Mouse (Mus musculus) testis, adult 2 months (tissue): Measurements from ENCODE around the gene Apol6.

Experiments used
- CTCF ChIP-seq: fragments of 200-500 bp; IDR thresholded peaks from 2 replicates; pipeline ENCODE4 v1.5.1; 2012; ENCODE audit warnings: low read depth, mild to moderate bottlenecking, inconsistent platforms, low read length, moderate library complexity; ENCODE audit not compliant: control insufficient read depth, insufficient read depth, insufficient replicate concordance
- POLR2A ChIP-seq: fragments of 200-500 bp; IDR thresholded peaks from 2 replicates; pipeline ENCODE4 v1.6.1; 2012; ENCODE audit warnings: low read depth, mild to moderate bottlenecking, inconsistent platforms, low read length, moderate library complexity; ENCODE audit not compliant: control insufficient read depth

DNA sequence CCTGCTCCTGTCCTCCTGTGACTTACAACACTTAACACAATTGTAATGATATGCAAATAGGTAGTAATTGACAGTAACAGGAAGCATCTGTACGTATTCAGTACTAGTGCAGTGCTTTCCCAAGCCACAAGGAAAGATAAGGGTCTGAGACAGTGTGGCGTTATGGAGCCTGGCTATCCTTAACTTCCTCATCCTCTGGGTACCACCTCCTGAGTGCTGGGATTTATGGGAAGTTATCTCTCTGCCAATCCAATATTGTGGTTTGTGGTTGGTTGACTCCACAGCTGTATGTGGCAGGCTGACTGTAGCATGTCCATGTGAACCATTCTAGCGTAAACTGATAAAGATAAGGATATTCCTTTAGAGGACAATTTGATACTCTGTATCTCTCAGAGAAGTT is 3.7 kb upstream of the Apol6 start:
- TF ChIP-seq CTCF = no peak
- TF ChIP-seq POLR2A = no peak
